Mouse (Mus musculus): ENCODE results near the gene Kitl.
A peak's percentile ranks its signal among the peaks of the same experiment; 100 is the strongest.

Kitl gene

GRCm38 (mm10) chr10:100015370-100016325, at the start of gene Kitl:
Gene Kitl, plus strand, starts transcription at chr10:100015630.
- peak; percentile 70 to 78 for DNase-seq (ENCODE audit: low spot score in 2 of 2)

GRCm38 (mm10) chr10:99972866-99973265, 42.6 kb upstream of the Kitl start:
- no peak for DNase-seq (ENCODE audit: low spot score in 2 of 2)

DNA sequence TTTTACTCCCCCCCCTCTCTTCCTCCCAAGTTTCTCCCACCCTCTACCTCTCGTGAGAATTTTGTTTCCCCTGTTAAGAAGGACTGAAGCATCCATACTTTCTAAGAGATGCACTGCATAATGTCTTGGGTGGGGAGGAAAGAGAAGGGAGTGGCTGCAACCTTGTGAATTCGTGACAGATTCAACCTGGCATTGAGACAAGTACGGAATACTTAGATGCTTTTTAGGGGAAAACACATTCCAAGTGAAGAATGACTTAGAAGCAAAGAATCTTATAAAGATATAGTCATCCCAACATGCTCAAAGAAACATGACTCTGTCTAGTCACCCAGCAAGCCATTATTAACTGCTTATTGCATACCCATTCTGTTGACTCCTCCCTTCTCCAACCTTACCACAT, 35.3 kb upstream of the Kitl start:
- DNase-seq (ENCODE audit: low spot score in 2 of 2), result no peak

DNA sequence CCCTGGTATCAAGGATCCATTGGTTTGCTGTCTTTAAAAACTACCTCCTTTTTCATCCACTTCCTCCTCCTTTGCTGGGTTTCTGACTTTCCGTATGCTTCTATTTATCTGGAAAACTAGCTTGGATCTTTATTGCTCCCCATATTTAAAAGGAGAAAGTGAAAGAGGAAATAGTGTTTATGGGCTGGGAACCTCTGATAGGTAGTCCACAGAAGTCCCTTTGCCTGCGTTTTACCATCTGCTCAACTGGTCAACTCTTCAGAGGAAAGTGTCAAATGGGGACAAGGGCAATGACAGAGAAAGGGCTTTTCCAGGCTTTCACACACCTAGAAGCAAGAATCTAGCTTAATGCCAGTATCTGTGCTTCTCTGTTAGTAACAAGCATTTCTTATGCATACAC, 34.5 kb upstream of the Kitl start:
- DNase-seq (ENCODE audit: low spot score in 2 of 2), result no peak

DNA sequence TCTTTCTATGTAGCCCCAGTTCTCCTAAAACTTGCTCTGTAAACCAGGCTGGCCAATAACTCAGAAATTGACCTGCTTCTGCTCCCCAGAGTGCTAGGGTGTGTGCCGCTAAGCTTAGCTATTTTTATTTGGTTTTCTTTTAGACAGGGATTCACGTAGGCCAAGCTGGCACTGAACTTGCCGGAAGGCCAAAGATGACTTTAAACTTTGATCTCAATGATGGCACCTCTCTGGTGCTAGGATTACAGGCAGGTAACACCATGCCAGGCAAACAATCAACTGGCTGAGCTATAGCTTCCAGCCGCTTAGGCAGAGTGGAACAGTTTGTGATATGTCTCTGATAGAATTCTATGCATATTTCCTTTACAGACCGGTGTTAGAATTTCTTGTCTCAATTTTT, 33.5 kb upstream of the Kitl start:
- no peak for DNase-seq (ENCODE audit: low spot score in 2 of 2)

DNA sequence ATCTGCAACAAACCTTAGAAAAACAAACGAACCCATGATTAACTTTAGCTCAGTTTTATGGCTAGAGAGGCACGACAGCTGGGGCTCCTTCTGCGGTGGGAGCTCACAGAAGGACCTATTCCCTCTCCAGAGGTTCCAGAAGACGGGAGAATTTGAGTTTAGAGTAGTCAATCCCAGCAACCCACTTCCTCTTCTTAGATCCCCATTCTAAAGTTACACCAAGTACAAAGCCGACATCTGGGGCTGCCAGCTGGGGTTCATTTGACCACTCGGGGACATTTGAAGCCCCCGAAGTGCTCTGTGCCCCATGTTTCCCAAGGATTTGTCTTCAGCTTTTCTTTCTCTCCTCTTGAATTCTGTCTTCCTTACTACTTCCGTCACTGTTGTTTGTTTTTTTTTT, 28.7 kb upstream of the Kitl start:
- no peak for DNase-seq (ENCODE audit: low spot score in 2 of 2)

- no peak for DNase-seq (ENCODE audit: low spot score in 2 of 2)
Measured at GRCm38 (mm10) chr10:99989758-99990157, 25.7 kb upstream of the Kitl start.

- DNase-seq (ENCODE audit: low spot score in 2 of 2), result no peak
Measured at GRCm38 (mm10) chr10:99992121-99992520, 23.3 kb upstream of the Kitl start.

GRCm38 (mm10) chr10:100001452-100001851, 14.0 kb upstream of the Kitl start:
- DNase-seq (ENCODE audit: low spot score in 2 of 2), result no peak

GRCm38 (mm10) chr10:100003797-100004196, 11.6 kb upstream of the Kitl start:
- DNase-seq (ENCODE audit: low spot score in 2 of 2), result no peak

- no peak for DNase-seq (ENCODE audit: low spot score in 2 of 2)
Measured at GRCm38 (mm10) chr10:100009681-100010080, 5.7 kb upstream of the Kitl start.

- DNase-seq (ENCODE audit: low spot score in 2 of 2), result no peak
Measured at GRCm38 (mm10) chr10:100010291-100010690, 5.1 kb upstream of the Kitl start.

DNA sequence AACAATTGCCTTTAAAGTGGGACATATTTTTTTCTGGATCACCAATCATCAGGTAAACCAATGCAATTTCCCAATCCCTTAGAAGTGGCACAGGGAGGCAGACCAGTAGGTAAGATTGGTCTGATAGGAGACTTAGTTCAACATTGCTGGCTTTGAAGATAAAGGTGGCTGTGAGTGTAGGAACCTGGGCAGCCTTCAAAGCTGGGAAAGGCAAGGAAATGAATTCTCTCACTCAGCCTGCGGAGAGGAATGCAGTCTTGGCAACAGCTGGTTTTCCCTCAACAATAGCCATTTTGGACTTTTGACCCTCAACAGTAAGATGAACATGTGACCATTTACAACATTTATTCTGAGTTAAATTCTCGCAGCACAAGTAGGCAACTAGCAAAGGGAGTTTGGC, 1.3 kb upstream of the Kitl start:
- DNase-seq (ENCODE audit: low spot score in 2 of 2), result no peak

DNA sequence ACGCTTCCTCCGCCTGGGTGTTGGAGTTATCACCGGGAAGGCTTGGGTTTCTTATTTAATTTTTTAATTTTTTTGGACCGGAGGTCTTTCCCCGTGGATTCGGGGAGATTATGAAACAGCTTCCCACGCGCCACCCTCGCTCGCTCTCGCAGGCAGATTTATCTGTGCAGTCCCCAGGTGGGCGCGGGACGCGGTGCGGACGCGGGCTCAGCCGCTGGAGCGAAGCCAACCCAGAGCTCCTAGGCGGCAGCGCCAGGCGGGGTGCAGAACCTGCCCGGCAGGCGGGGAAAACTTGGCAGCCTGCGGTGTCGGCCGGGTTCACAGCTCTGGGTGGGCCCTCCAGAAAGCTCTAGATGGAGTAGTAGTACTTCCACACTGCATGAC, 888 bp downstream of the Kitl start:
- DNase-seq (ENCODE audit: low spot score in 2 of 2), result peak; percentile 76 to 78

DNA sequence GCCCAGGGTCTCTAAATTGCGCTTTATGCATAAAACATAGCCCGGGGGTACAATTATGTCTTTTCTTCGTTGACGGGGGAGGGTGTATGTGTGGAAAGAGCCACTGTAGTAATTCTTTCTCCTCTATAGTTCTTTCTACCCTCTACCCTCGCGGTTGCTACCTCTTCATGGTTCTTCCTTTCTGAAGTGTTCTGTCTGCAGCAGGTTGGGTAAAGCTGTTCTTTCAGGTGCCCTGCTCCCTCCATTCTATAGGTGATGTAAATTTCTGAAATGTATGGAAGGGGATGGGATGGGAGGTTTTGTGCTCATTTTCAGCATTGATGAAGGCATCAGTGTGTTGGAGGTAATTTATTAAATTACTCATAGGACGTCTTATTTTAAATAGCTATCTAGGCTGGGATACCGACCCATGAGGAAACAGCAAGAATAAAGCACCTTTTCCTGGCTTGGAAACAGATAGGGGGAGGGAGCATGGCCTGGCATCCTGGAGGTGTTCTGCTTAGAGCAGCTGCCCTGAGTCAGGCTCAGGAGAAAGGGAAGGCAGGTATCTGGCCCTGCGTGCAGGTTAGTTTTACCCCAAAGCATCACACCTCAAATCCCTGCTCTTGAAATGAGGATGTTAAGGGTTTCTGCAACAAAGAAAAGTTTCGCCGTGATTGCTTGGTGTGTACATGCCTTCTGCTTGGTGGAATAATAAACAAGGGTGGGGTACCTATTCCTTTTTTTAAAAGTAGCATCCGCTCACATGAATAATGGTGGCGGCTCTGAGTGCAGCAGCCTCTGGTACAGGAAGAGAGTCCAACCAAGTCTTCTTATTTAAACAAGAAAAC, 1.7 kb downstream of the Kitl start:
- no peak for DNase-seq (ENCODE audit: low spot score in 2 of 2)

DNA sequence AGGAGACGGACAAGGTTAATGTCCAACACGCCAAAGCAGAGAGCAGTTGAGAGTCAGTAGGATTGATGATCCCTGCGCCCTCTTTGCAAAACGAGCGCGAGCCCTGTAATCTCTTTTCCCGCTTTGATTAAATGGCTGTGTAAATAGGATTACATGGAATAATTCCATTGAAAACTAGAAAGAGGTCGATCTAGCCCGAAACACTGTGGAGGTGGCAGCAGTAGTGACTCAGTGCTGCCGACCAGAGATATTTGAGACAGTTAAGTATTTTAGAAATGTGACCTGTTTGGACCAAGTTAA, 2.3 kb downstream of the Kitl start:
- DNase-seq (ENCODE audit: low spot score in 2 of 2), result no peak

DNA sequence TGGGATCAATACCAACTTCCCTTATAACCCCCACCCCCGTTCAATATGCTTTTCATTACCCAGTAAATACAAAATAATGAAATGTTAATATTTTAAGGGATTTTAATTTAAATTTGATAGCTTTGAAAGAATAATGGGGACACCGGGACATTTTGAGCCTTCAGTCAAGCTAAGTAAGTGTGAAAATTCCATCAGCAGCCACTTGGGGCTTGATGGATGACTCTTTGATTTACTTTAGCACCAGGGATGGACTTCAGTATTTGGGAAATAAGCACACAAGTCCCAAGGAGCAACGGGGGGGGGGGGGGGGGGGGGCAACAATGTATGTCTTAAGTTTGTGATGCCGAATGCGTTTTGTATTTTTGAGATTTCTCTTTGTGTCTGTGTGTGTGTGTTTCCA, 3.1 kb downstream of the Kitl start:
- no peak for DNase-seq (ENCODE audit: low spot score in 2 of 2)

DNA sequence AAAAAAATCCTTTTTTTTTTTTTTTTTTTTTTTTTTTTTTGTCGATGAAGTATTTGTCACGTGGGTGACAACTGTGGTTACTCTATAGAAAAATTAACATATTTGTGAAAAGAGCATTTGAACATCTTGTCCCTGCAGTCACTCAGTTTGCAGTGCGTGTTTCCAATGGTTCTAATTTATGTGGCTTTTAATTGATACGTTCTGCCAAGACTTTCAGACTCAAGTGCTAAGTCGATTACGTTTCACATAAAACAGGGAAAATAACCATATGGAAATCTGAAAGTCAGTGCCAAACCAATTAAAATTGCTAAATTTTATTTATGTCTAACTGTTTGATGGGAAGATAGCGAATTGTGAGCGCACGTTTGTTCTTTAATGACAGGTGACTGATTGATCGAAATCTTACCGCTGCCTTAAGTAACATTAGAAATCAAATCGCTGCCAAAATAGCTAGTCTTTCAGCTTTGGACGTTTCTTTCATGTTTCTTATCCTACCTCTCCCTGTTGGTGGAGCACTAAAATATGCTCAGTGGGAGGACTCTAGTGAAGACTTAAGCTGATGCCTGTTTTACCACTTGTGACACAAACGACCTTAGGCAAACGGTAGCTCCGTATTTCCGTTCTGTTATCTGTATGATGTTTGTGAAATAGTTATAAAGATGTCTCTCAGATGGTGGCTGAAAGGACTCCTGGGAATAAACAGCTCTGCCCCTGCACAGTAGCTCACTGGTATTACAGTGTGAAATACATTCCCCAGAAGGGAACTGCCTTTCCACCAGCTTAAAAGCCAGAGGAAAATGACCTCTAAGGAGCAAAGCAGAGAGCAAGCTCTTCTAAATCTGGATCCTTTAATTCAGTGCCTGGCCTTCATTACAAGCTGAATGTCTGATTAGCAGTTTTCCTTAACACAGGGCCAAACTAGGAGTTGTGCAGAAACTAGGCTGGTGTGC, 4.1 kb downstream of the Kitl start:
- no peak for DNase-seq (ENCODE audit: low spot score in 2 of 2)

DNA sequence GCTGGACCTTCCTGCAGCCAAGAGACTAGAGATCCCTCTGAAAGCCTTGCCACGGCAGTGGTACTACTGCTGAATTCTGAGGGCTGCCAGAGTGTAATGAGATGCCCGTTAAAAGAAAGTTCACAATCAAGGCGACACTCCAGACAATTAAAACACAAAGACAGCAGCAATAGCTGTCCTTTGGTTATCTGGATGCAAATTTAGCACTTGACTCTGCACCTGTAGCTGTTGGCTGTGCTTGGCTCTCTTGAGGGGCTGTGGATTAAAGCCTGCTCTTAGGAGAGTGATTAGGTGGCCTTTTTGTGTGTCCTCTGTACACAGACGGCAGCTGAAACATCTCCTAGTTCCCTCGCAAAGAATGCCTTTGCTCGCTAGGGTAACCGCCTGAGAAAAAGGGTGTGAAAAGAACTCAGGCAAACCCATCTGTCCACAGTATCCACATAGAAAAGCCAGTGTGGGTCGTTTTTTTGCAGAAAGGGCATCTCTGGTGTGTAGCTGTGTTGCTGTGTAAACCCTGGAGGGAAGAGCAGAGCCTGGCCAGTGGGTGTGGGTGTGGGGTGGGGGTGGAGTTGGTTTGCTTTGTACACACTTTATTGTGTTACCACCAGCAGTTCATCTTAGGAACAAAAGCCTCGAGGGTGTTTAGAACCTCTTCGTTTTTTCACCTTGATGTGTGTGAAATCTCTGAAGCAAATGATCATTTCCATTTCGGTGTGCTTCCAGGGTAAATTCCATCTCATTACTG, 6.8 kb downstream of the Kitl start:
- no peak for DNase-seq (ENCODE audit: low spot score in 2 of 2)

DNA sequence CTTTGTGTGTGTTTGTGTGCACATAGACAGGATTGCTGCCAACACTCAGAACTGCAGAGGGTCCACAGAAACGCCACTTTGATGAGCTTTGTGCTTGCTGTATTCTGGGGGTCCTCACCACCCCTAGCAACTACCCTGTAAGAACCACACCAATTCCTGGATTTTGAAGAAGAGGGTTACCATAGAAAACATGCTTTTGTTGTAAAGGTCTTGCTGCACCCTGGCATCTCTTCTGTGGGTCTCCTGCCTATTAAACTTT, 7.3 kb downstream of the Kitl start:
- DNase-seq (ENCODE audit: low spot score in 2 of 2), result no peak

- no peak for DNase-seq (ENCODE audit: low spot score in 2 of 2)
Measured at GRCm38 (mm10) chr10:100025665-100026064, 10.2 kb downstream of the Kitl start.

- DNase-seq (ENCODE audit: low spot score in 2 of 2), result no peak
Measured at GRCm38 (mm10) chr10:100026778-100027177, 11.3 kb downstream of the Kitl start.

All from right cerebral cortex, postnatal 10 days (tissue).